Mouse (Mus musculus): Measurements from ENCODE around the gene Gtpbp2.

- no peak for TF ChIP-seq CTCF (IDR thresholded peaks at IDR 0.05; ENCODE audit: control insufficient read depth, insufficient read depth, low read length)
- no peak for TF ChIP-seq POLR2A (IDR thresholded peaks at IDR 0.05; ENCODE audit: borderline replicate concordance, control insufficient read depth, low read depth, low read length)
Measured at GRCm38 (mm10) chr17:46168768-46169167, 7.9 kb downstream of the Gtpbp2 start.

Measured in bone marrow, adult 2 months (tissue).